Mouse (Mus musculus) embryonic facial prominence, embryonic 13.5 days (tissue): ENCODE results near the gene Nav1. TPM values are rescaled to one million over a fixed set of nuclear protein-coding genes. Genes with fewer than 3 reads are reported as not detected.
A peak's percentile ranks its signal among the peaks of the same experiment; 100 is the strongest.

Experiments
- ATAC-seq: fragments of 200-750 bp; cut with Nextera tagmentation; 2 replicates; pipeline ENCODE4 v1.8.0; 2017; ENCODE audit warnings: low read depth; ENCODE audit not compliant: insufficient number of reproducible peaks, insufficient read depth, low FRiP score, low TSS enrichment
- H3K27ac ChIP-seq: fragments of 300-500 bp; sonication (generic); 2 replicates; pipeline ENCODE4 v1.5.1; 2015; ENCODE audit warnings: moderate library complexity, mild to moderate bottlenecking, inconsistent platforms
- H3K27me3 ChIP-seq: fragments of 300-500 bp; sonication (generic); 2 replicates; pipeline ENCODE4 v1.6.1; 2015; ENCODE audit warnings: mild to moderate bottlenecking, inconsistent platforms
- H3K36me3 ChIP-seq: fragments of 300-500 bp; sonication (generic); 2 replicates; pipeline ENCODE4 v1.6.1; 2015; ENCODE audit warnings: mild to moderate bottlenecking, inconsistent platforms
- H3K4me1 ChIP-seq: fragments of 300-500 bp; sonication (generic); 2 replicates; pipeline ENCODE4 v1.6.1; 2015; ENCODE audit warnings: inconsistent platforms
- H3K4me2 ChIP-seq: fragments of 300-500 bp; sonication (generic); 2 replicates; pipeline ENCODE4 v1.6.1; 2015; ENCODE audit warnings: moderate library complexity, mild to moderate bottlenecking, inconsistent platforms
- H3K4me3 ChIP-seq: fragments of 300-500 bp; sonication (generic); 2 replicates; pipeline ENCODE4 v1.5.1; 2015; ENCODE audit warnings: mild to moderate bottlenecking, inconsistent platforms
- H3K9ac ChIP-seq: fragments of 300-500 bp; sonication (generic); 2 replicates; pipeline ENCODE4 v1.6.1; 2015; ENCODE audit warnings: mild to moderate bottlenecking, inconsistent platforms
- H3K9me3 ChIP-seq: fragments of 300-500 bp; sonication (generic); 2 replicates; pipeline ENCODE4 v1.6.1; 2016; ENCODE audit warnings: inconsistent platforms
- WGBS: fragments of 180-500 bp; shearing (Covaris S2); methylation state at CpG from one replicate; pipeline ENCODE4 v1.1.7; 2015; ENCODE audit warnings: mixed read lengths; 5-methylcytosine and 5-hydroxymethylcytosine counted together
- polyA plus RNA-seq: library from polyadenylated mRNA; unstranded; fragments of >200 nt; fragmentation: Nextera tagmentation; extraction: Ambion mirVana; gene quantifications from 2 replicates; pipeline ENCODE4 v1.2.1, GENCODE M21; 2015

The Nav1 gene
- polyA plus RNA-seq, 1 experiment from 2014 or later, result 11.6 TPM

DNA sequence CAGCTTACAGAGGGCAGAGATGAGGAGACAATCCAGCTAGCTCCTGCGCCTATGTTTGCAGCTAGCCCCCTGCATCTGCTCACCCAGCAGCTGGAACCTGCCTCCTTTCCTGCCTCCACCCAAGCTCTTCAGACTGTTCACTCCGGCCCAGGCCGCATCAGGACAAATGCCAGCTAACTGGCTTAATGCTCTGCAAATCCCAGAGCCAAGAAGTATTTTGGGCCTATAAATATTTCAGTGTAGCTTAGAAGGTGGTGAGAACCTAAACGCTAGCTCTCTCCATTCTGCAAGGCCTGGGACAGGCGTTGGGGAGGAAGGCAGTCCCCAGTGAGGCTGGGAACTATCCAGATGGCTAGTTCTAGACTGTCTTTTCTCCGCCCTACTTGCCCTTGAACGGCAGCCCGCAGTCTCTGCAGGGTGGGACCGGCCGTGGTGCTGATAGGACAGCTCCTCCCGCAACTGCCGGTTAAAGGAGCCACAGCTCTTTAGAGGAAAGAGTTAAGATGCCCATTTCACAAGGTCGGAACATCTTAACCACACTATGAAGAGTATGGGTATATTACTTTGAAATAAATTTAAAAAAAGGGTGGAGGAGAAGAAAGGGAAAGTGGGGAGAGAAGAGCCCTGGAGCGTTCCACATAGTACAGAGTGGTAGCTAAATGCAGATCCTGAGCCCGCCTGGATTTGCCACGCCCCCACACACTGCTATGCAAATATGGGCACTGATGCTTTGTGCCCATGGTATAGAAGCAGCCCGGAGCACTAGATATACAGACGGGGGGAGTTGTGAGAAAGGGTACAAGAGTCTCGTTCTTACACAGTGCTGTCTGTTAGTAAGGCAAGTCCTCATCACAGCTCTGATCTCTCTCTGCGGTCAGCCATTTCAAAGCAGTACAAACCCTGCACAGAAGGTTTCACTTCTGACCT, 8.9 kb upstream of the Nav1 start:
- Histone ChIP-seq H3K36me3 (no peaks in the 10 kb centered on the region), H3K4me3 (no peak overlapping the region), H3K4me2 (0 out of 2 replicates have a peak overlapping the region, but pooled peaks have one; percentile 22), H3K9ac (no peak overlapping the region), H3K27ac (no peak overlapping the region), H3K9me3 (no peaks in the 10 kb centered on the region), H3K4me1 (peaks cover 7% of the 10 kb centered on the region; the same call in 1 of the 2 replicates), H3K27me3 (no peaks in the 10 kb centered on the region)
- 15% methylated on average over 20 of the region's 20 CpGs for WGBS
- no peak for ATAC-seq

- Histone ChIP-seq H3K9me3 (no peaks in the 10 kb centered on the region), H3K4me3 (no peak overlapping the region), H3K27me3 (no peaks in the 10 kb centered on the region), H3K36me3 (no peaks in the 10 kb centered on the region), H3K4me1 (no peaks in the 10 kb centered on the region), H3K9ac (no peak overlapping the region), H3K4me2 (no peak overlapping the region), H3K27ac (no peak overlapping the region)
- ATAC-seq, result no peak
- 90% methylated on average over 4 of the region's 4 CpGs for WGBS
These were observed 2.5 kb upstream of the Nav1 start for GRCm38 (mm10) chr1:135609621-135610020.

DNA sequence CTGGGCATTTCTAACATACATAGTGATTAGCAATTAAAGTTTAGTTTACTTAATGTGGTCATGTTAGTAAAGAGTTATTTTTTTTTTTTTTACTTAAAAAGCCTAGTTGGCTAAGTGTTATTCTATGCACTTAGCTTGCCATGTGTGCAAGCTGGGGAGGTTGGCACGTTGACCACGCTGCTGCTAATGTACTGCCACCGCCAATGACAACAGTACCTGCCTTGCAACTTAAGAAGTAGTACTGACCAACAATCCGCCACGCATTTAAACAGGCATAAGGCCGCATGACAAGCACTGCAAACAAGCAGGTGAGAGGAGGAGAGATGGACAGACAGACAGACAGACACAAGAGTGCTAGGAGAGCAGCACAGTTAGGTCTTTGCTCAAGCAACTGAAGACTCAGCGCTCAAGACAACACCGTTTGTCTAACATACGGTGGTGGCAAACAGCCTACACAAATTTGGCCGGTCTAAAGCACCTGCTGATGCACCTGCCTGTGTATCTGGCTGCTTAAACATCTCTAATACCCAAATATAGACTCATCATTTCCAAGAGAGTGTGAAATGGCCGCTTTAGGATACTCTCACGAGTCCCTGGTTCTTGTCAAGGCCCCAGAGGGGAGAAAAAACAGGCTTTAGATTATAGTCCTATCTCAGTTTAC, 610 bp downstream of the Nav1 start:
- Histone ChIP-seq H3K9ac (no peak overlapping the region), H3K27ac (no peak overlapping the region), H3K27me3 (no peaks in the 10 kb centered on the region), H3K9me3 (no peaks in the 10 kb centered on the region), H3K4me1 (peaks cover 12% of the 10 kb centered on the region), H3K36me3 (no peaks in the 10 kb centered on the region), H3K4me2 (no peak overlapping the region), H3K4me3 (no peak overlapping the region)
- ATAC-seq, result no peak
- 87% methylated on average over 12 of the region's 12 CpGs for WGBS

- Histone ChIP-seq H3K4me1 (peaks cover 16% of the 10 kb centered on the region), H3K27ac (no peak overlapping the region), H3K4me2 (no peak overlapping the region), H3K9me3 (no peaks in the 10 kb centered on the region), H3K4me3 (no peak overlapping the region), H3K27me3 (no peaks in the 10 kb centered on the region), H3K9ac (no peak overlapping the region), H3K36me3 (no peaks in the 10 kb centered on the region)
- WGBS, result 74% methylated on average over 5 of the region's 5 CpGs
- no peak for ATAC-seq
These were observed 1.6 kb downstream of the Nav1 start for GRCm38 (mm10) chr1:135605530-135605929.

GRCm38 (mm10) chr1:135604361-135605052, 2.6 kb downstream of the Nav1 start:
- Histone ChIP-seq H3K9me3 (no peaks in the 10 kb centered on the region), H3K4me2 (no peak overlapping the region), H3K36me3 (no peaks in the 10 kb centered on the region), H3K4me1 (peaks cover 25% of the 10 kb centered on the region), H3K27ac (no peak overlapping the region), H3K27me3 (no peaks in the 10 kb centered on the region), H3K9ac (no peak overlapping the region), H3K4me3 (no peak overlapping the region)
- WGBS, result 82% methylated on average over 7 of the region's 7 CpGs
- ATAC-seq, result no peak

GRCm38 (mm10) chr1:135603121-135603870, 3.8 kb downstream of the Nav1 start:
- Histone ChIP-seq H3K27me3 (no peaks in the 10 kb centered on the region), H3K4me1 (peaks cover 37% of the 10 kb centered on the region), H3K4me2 (no peak overlapping the region), H3K9ac (no peak overlapping the region), H3K27ac (0 out of 2 replicates have a peak overlapping the region, but pooled peaks have one; percentile 40), H3K36me3 (no peaks in the 10 kb centered on the region), H3K9me3 (no peaks in the 10 kb centered on the region), H3K4me3 (no peak overlapping the region)
- 28% methylated on average over 11 of the region's 11 CpGs for WGBS
- ATAC-seq, result no peak

- H3K36me3 ChIP-seq, result no peaks in the 10 kb centered on the region
- peaks cover 40% of the 10 kb centered on the region for H3K4me1 ChIP-seq
- H3K9me3 ChIP-seq, result no peaks in the 10 kb centered on the region
- WGBS, result 44% methylated on average over 15 of the region's 15 CpGs
- ATAC-seq, result no peak
- H3K4me3 ChIP-seq, result no peak overlapping the region
- H3K27me3 ChIP-seq, result no peaks in the 10 kb centered on the region
- H3K4me2 ChIP-seq, result no peak overlapping the region
- peak overlapping the region; percentile 48; the same call in 1 of the 2 replicates for H3K27ac ChIP-seq
- no peak overlapping the region for H3K9ac ChIP-seq
These were observed 6.8 kb downstream of the Nav1 start for GRCm38 (mm10) chr1:135600023-135601005.

GRCm38 (mm10) chr1:135598251-135598879, 8.7 kb downstream of the Nav1 start:
- peak; percentile 48; the same call in 1 of the 2 replicates for ATAC-seq
- Histone ChIP-seq H3K4me3 (no peak overlapping the region), H3K36me3 (no peaks in the 10 kb centered on the region), H3K27ac (no peak overlapping the region), H3K9ac (no peak overlapping the region), H3K4me1 (peaks cover 37% of the 10 kb centered on the region), H3K9me3 (no peaks in the 10 kb centered on the region), H3K4me2 (no peak overlapping the region), H3K27me3 (no peaks in the 10 kb centered on the region)
- WGBS, result 56% methylated on average over 8 of the region's 8 CpGs

DNA sequence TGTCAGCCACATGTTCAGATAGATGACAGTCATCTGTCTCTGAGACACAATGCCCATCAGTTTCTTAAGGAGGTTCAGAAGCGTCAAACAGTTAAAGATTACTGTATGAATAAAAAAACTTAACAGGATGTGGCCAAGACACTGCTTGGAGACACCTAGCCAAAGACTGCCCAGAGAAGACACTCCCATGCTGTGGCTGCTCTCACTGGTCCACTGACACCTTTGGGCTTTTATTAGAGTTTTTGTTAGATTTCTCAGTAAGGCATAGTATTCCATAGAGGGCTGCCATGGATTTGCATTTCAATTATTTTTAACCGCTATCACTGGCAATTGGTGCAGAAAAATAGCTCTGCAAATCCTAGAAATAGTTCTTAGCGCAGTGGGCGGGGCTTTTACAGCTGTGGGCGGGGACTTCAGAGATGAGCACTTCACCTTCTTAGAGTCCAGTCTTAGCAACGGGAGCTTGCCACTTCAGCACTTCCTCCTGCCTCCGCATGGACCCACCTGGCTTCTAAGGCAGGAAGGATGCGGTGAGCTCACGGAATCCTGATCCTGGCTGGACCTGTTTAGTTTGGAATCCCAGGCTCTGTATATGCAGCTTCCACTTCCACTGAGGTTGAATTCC, 12.7 kb downstream of the Nav1 start:
- H3K27ac ChIP-seq, result no peak overlapping the region
- no peak overlapping the region for H3K4me2 ChIP-seq
- no peaks in the 10 kb centered on the region for H3K36me3 ChIP-seq
- ATAC-seq, result no peak
- no peak overlapping the region for H3K4me3 ChIP-seq
- no peaks in the 10 kb centered on the region for H3K9me3 ChIP-seq
- 45% methylated on average over 9 of the region's 9 CpGs for WGBS
- H3K4me1 ChIP-seq, result peaks cover 14% of the 10 kb centered on the region
- no peaks in the 10 kb centered on the region for H3K27me3 ChIP-seq
- H3K9ac ChIP-seq, result no peak overlapping the region
